Mouse (Mus musculus) lung, embryonic 16.5 days (tissue): ENCODE measurements around the gene Gm21958. TPM values are rescaled to one million over a fixed set of nuclear protein-coding genes. Genes with fewer than 3 reads are reported as not detected.
"Not testable (repeated sequence)": the region's sequence is repeated elsewhere in the genome, so short reads cannot be mapped to it uniquely, and the experiment has no call there.

Experiments used
- ATAC-seq: fragments of 200-750 bp; cut with Nextera tagmentation; 2 replicates; pipeline ENCODE4 v1.8.0; 2017; ENCODE audit warnings: low read depth, mild to moderate bottlenecking, moderate library complexity
- H3K27ac ChIP-seq: fragments of 300-500 bp; sonication (generic); 2 replicates; pipeline ENCODE4 v1.5.1; 2014; ENCODE audit warnings: mild to moderate bottlenecking, control low read depth, low read length
- H3K27me3 ChIP-seq: fragments of 300-500 bp; sonication (generic); 2 replicates; pipeline ENCODE4 v1.6.1; 2014; ENCODE audit warnings: low read depth, low read length, mixed read lengths; ENCODE audit not compliant: control insufficient read depth, insufficient read depth
- H3K36me3 ChIP-seq: fragments of 300-500 bp; sonication (generic); 2 replicates; pipeline ENCODE4 v1.6.1; 2014; ENCODE audit warnings: low read length; ENCODE audit not compliant: control insufficient read depth, insufficient read depth
- H3K4me1 ChIP-seq: fragments of 300-500 bp; sonication (generic); replicated peaks from 2 replicates; pipeline ENCODE4 v1.6.1; 2014; ENCODE audit warnings: low read length, mixed read lengths; ENCODE audit not compliant: control insufficient read depth, insufficient read depth
- H3K4me2 ChIP-seq: fragments of 300-500 bp; sonication (generic); 2 replicates; pipeline ENCODE4 v1.6.1; 2014; ENCODE audit warnings: low read depth, low read length, control low read depth
- H3K4me3 ChIP-seq: fragments of 300-500 bp; sonication (generic); 2 replicates; pipeline ENCODE4 v1.5.1; 2014; ENCODE audit warnings: mild to moderate bottlenecking, low read length, control low read depth
- H3K9ac ChIP-seq: fragments of 300-500 bp; sonication (generic); 2 replicates; pipeline ENCODE4 v1.6.1; 2014; ENCODE audit warnings: low read length, control low read depth
- H3K9me3 ChIP-seq: fragments of 300-500 bp; sonication (generic); 2 replicates; pipeline ENCODE4 v1.6.1; 2016; ENCODE audit warnings: low read length; ENCODE audit not compliant: control insufficient read depth
- WGBS: fragments of 180-500 bp; shearing (Covaris S2); extraction: QIAGEN DNeasy Blood & Tissue Kit; methylation state at CpG from one replicate; pipeline ENCODE4 v1.1.7; 2014; 5-methylcytosine and 5-hydroxymethylcytosine counted together
- polyA plus RNA-seq: library from polyadenylated mRNA; unstranded; fragments of >200 nt; fragmentation: Nextera tagmentation; extraction: Ambion mirVana; gene quantifications from 2 replicates; pipeline ENCODE4 v1.2.1, GENCODE M21; 2015

Gm21958 gene
- polyA plus RNA-seq, 1 experiment from 2014 or later, result 0.67 TPM

GRCm38 (mm10) chr3:54727588-54727987, 13.4 kb upstream of the Gm21958 start:
- Histone ChIP-seq H3K4me1 (no peaks in the 10 kb centered on the region), H3K27ac (no peak overlapping the region), H3K36me3 (peaks cover 46% of the 10 kb centered on the region), H3K4me2 (no peak overlapping the region), H3K9ac (no peak overlapping the region), H3K27me3 (no peaks in the 10 kb centered on the region), H3K9me3 (no peaks in the 10 kb centered on the region), H3K4me3 (no peak overlapping the region)
- no peak for ATAC-seq
- 92% methylated on average over 2 of the region's 2 CpGs for WGBS

- Histone ChIP-seq H3K27me3 (no peaks in the 10 kb centered on the region), H3K27ac (no peak overlapping the region), H3K4me2 (no peak overlapping the region), H3K9me3 (no peaks in the 10 kb centered on the region), H3K9ac (no peak overlapping the region), H3K4me1 (no peaks in the 10 kb centered on the region), H3K4me3 (no peak overlapping the region), H3K36me3 (peaks cover 45% of the 10 kb centered on the region)
- 69% methylated on average over 2 of the region's 2 CpGs for WGBS
- no peak for ATAC-seq
These were observed 11.2 kb upstream of the Gm21958 start for GRCm38 (mm10) chr3:54725344-54725743.

- Histone ChIP-seq H3K4me1 (no peaks in the 10 kb centered on the region), H3K9me3 (no peaks in the 10 kb centered on the region), H3K27me3 (no peaks in the 10 kb centered on the region), H3K9ac (no peak overlapping the region), H3K36me3 (peaks cover 33% of the 10 kb centered on the region), H3K4me2 (no peak overlapping the region), H3K4me3 (no peak overlapping the region), H3K27ac (no peak overlapping the region)
- WGBS, result 83% methylated on average over 10 of the region's 10 CpGs
- ATAC-seq, result no peak
These were observed 9.8 kb upstream of the Gm21958 start for GRCm38 (mm10) chr3:54723741-54724500.

- WGBS, result 67% methylated on average over 3 of the region's 3 CpGs
- H3K4me1 ChIP-seq, result no peaks in the 10 kb centered on the region
- ATAC-seq, result no peak
- H3K9me3 ChIP-seq, result no peaks in the 10 kb centered on the region
- H3K27me3 ChIP-seq, result no peaks in the 10 kb centered on the region
- H3K9ac ChIP-seq, result no peak overlapping the region
- no peak overlapping the region for H3K4me2 ChIP-seq
- H3K36me3 ChIP-seq, result peaks cover 42% of the 10 kb centered on the region
- H3K4me3 ChIP-seq, result no peak overlapping the region
- H3K27ac ChIP-seq, result no peak overlapping the region
These were observed 4.8 kb upstream of the Gm21958 start for GRCm38 (mm10) chr3:54718947-54719346.

GRCm38 (mm10) chr3:54717348-54717747, 3.2 kb upstream of the Gm21958 start:
- Histone ChIP-seq H3K4me1 (no peaks in the 10 kb centered on the region), H3K9ac (no peak overlapping the region), H3K36me3 (peaks cover 40% of the 10 kb centered on the region), H3K27ac (no peak overlapping the region), H3K9me3 (no peaks in the 10 kb centered on the region), H3K27me3 (no peaks in the 10 kb centered on the region), H3K4me2 (no peak overlapping the region), H3K4me3 (no peak overlapping the region)
- no peak for ATAC-seq
- WGBS, result 77% methylated on average over 6 of the region's 6 CpGs

GRCm38 (mm10) chr3:54715461-54715860, 1.3 kb upstream of the Gm21958 start:
- WGBS, result 91% methylated on average over 6 of the region's 6 CpGs
- no peaks in the 10 kb centered on the region for H3K9me3 ChIP-seq
- H3K36me3 ChIP-seq, result peaks cover 42% of the 10 kb centered on the region
- no peaks in the 10 kb centered on the region for H3K27me3 ChIP-seq
- no peak overlapping the region for H3K4me3 ChIP-seq
- ATAC-seq, result no peak
- no peak overlapping the region for H3K27ac ChIP-seq
- no peak overlapping the region for H3K4me2 ChIP-seq
- no peaks in the 10 kb centered on the region for H3K4me1 ChIP-seq
- H3K9ac ChIP-seq, result no peak overlapping the region

- Histone ChIP-seq H3K9ac (no peak overlapping the region), H3K27me3 (no peaks in the 10 kb centered on the region), H3K36me3 (peaks cover 37% of the 10 kb centered on the region), H3K9me3 (no peaks in the 10 kb centered on the region), H3K4me3 (no peak overlapping the region), H3K4me1 (no peaks in the 10 kb centered on the region), H3K27ac (no peak overlapping the region), H3K4me2 (no peak overlapping the region)
- ATAC-seq, result no peak
- WGBS, result 72% methylated on average over 9 of the region's 9 CpGs
These were observed 5.2 kb downstream of the Gm21958 start for GRCm38 (mm10) chr3:54708972-54709371.

- ATAC-seq, result not testable (repeated sequence)
These were observed 10.0 kb downstream of the Gm21958 start for GRCm38 (mm10) chr3:54704106-54704505.

GRCm38 (mm10) chr3:54699759-54700301, 14.3 kb downstream of the Gm21958 start:
- H3K4me1 ChIP-seq, result no peaks in the 10 kb centered on the region
- no peak overlapping the region for H3K4me2 ChIP-seq
- H3K4me3 ChIP-seq, result no peak overlapping the region
- no peak overlapping the region for H3K27ac ChIP-seq
- peaks cover 36% of the 10 kb centered on the region for H3K36me3 ChIP-seq
- no peak for ATAC-seq
- no peak overlapping the region for H3K9ac ChIP-seq
- H3K9me3 ChIP-seq, result no peaks in the 10 kb centered on the region
- WGBS, result 68% methylated on average over 5 of the region's 5 CpGs
- no peaks in the 10 kb centered on the region for H3K27me3 ChIP-seq

More at GRCm38 (mm10) chr3:54704106-54704505, 10.0 kb downstream of the Gm21958 start:
- H3K36me3 ChIP-seq, result peaks cover 37% of the 10 kb centered on the region
- not testable (repeated sequence) for H3K27me3 ChIP-seq, H3K4me2 ChIP-seq, H3K4me3 ChIP-seq, H3K9me3 ChIP-seq, H3K27ac ChIP-seq, H3K4me1 ChIP-seq, H3K9ac ChIP-seq
- WGBS, result 94% methylated on average over 8 of the region's 8 CpGs
